In the genomic region with DNA sequence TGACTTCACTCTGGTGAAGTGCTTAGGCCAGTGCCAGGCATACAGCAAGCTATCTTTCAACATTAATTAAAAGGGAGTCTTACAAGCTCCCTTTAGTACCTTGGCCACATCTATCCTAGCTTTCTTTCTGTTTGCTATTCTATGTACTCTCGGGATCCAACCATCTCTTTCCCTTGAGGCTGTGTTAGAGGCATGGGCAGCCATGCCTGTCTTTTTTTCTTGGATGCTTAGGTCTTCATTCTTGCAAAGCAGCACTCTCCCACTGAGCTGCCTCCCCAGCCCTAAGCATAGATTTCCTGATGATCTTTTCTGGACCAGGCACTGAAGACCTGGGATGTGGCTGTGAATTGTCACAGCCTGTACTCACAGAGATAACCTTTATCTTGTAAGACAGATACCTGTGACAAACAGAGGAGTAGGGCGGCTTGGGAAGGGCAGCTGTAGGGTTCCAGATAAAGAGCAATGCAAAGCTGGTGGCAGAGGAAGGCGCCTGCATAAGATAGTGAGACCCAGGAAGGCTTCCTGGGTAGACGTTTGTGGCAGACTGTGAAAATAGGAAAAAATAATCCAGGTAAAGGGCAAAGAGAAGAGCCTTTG, we compare ENCODE assay signal across 9 mouse cellular contexts.
A peak's percentile ranks its signal among the peaks of the same experiment; 100 is the strongest.
DNase-seq lines count a peak whose midpoint lies in the region; ATAC-seq and TF ChIP-seq lines count a peak whose summit lies in the region.
"Had no signal": no experiment of that assay in that cellular context is flagged by ENCODE, and none has a peak within 500 bp of the region (broad histone marks: within the 10 kb centered on the region; RNA-seq: fewer than 3 reads in every experiment).

No protein-coding gene starts in this region.

- 17% methylated on average over 4 of the region's 4 CpGs for WGBS in heart, embryonic 11.5 days (ENCODE audit: insufficient replicate concordance)

- no peaks in the 10 kb centered on the region for H3K36me3 ChIP-seq in heart, embryonic 11.5 days (ENCODE audit: control insufficient read depth, insufficient read depth, low read length)
- H3K36me3 ChIP-seq: forebrain, embryonic 10.5 days; limb, embryonic 10.5 days had no signal

- no peak for TF ChIP-seq CTCF in Patski (IDR thresholded peaks at IDR 0.05)

- H3K4me2 ChIP-seq in heart, embryonic 11.5 days: peak overlapping the region; percentile 25

- POLR2A ChIA-PET in Patski (lab: Charles Lee): no interaction called here

- no peaks in the 10 kb centered on the region for H3K9me3 ChIP-seq in heart, embryonic 11.5 days (replicated peaks; ENCODE audit: control insufficient read depth, low read length)
- H3K9me3 ChIP-seq: forebrain, embryonic 10.5 days; limb, embryonic 10.5 days had no signal

- no peak overlapping the region for H3K4me3 ChIP-seq in heart, embryonic 11.5 days (ENCODE audit: low read depth, low read length)
- H3K4me3 ChIP-seq: forebrain, embryonic 10.5 days; limb, embryonic 10.5 days had no signal

- ATAC-seq in heart, embryonic 11.5 days (replicated peaks; ENCODE audit: insufficient number of reproducible peaks, low FRiP score, low TSS enrichment): peak; percentile 93
- ATAC-seq in Patski: peak; percentile 63
- ATAC-seq in megakaryocyte progenitor cell, adult 5-6 weeks (replicated peaks; ENCODE audit: poor library complexity): 0 out of 2 replicates have a peak, but pooled peaks have one; percentile 20

- H3K4me1 ChIP-seq in heart, embryonic 11.5 days (ENCODE audit: control insufficient read depth, insufficient read depth, low read length): no peaks in the 10 kb centered on the region

- intact Hi-C loops in heart, postnatal 25 days (cut with DNase I): loop anchor here (2.0 kb wide), 1 partner anchor 628 kb away; no protein-coding TSS in a partner anchor

- H3K27me3 ChIP-seq in heart, embryonic 11.5 days (ENCODE audit: control insufficient read depth, insufficient read depth, low read length): no peaks in the 10 kb centered on the region
- no peaks in the 10 kb centered on the region for H3K27me3 ChIP-seq in Patski

- CTCF ChIA-PET in Patski (lab: Charles Lee): interaction anchor here (0.7 to 2.9 kb wide), 19 partner anchors 9 to 709 kb away, joined by 3 to 14 read pairs (median 4); no protein-coding TSS in a partner anchor

- in situ Hi-C loops in Patski (cut with MboI; ENCODE audit: low pct_unique_long_range_greater_than_20kb): no loop called here

- H3K9ac ChIP-seq in heart, embryonic 11.5 days (ENCODE audit: low read depth, low read length): no peak overlapping the region

- no peak for DNase-seq in heart, postnatal 25 days (ENCODE audit: low spot score)
- DNase-seq in Patski (ENCODE audit: low read depth, low spot score): no peak
- peak; percentile 23 for DNase-seq in c-Kit-positive CD71-positive TER-119-positive erythroid progenitor cells, embryonic 14.5 days (ENCODE audit: low spot score)
- no peak for DNase-seq in adrenal gland, adult (ENCODE audit: inconsistent age in 2 of 2, low spot score in 1 of 2)
- DNase-seq in urinary bladder, postnatal 10 days (ENCODE audit: low spot score): no peak

- H3K27ac ChIP-seq in heart, embryonic 11.5 days (ENCODE audit: low read depth, low read length): peak overlapping the region; percentile 78
- H3K27ac ChIP-seq: limb, embryonic 10.5 days had no signal

Comparison
In these comparisons a context has a peak if more than half of its experiments do, and no peak if none do; other contexts are left out.
1. ATAC-seq: peak in every context shown above with its lines; median percentile 93 in heart, embryonic 11.5 days; 63 in Patski; 20 in megakaryocyte progenitor cell, adult 5-6 weeks.